Mouse (Mus musculus) myocyte (in vitro differentiated cells): ENCODE measurements around the gene Tspan14.
A peak's percentile ranks its signal among the peaks of the same experiment; 100 is the strongest.

Experiments used
- CEBPB ChIP-seq: IDR thresholded peaks from 2 replicates; pipeline ENCODE4 v1.6.1; 2011; ENCODE audit warnings: mild to moderate bottlenecking, moderate library complexity; ENCODE audit not compliant: poor library complexity, insufficient read depth, severe bottlenecking
- E2F4 ChIP-seq: IDR thresholded peaks from one replicate; pipeline ENCODE4 v1.6.1; 2011; ENCODE audit warnings: mild to moderate bottlenecking, control low read depth, moderate library complexity; ENCODE audit not compliant: insufficient read depth
- MAX ChIP-seq: IDR thresholded peaks from one replicate; pipeline ENCODE4 v1.6.1; 2011; ENCODE audit warnings: low read depth, mild to moderate bottlenecking, control low read depth
- MYOD1 ChIP-seq, 3 experiments: IDR thresholded peaks; one replicate each; pipeline ENCODE4 v1.6.1; 2011; ENCODE audit warnings: control low read depth in 2 of 3, low read depth in 2 of 3, mild to moderate bottlenecking in 2 of 3, moderate library complexity in 1 of 3; ENCODE audit not compliant: insufficient read length in 2 of 3, control insufficient read depth in 1 of 3
- POLR2A ChIP-seq: IDR thresholded peaks from one replicate; pipeline ENCODE4 v1.6.1; 2011; ENCODE audit warnings: low read depth, mild to moderate bottlenecking, control low read depth, moderate library complexity; ENCODE audit not compliant: insufficient read length
- POLR2AphosphoS2 ChIP-seq: IDR thresholded peaks from one replicate; pipeline ENCODE4 v1.6.1; 2011; ENCODE audit warnings: low read depth, control low read depth; ENCODE audit not compliant: insufficient read length
- SRF ChIP-seq: IDR thresholded peaks from one replicate; pipeline ENCODE4 v1.6.1; 2011; ENCODE audit warnings: low read depth; ENCODE audit not compliant: control insufficient read depth, insufficient read length
- TCF12 ChIP-seq: IDR thresholded peaks from one replicate; pipeline ENCODE4 v1.6.1; 2011; ENCODE audit warnings: mild to moderate bottlenecking, control low read depth; ENCODE audit not compliant: poor library complexity, insufficient read depth, severe bottlenecking
- USF1 ChIP-seq: IDR thresholded peaks from one replicate; pipeline ENCODE4 v1.6.1; 2011; ENCODE audit warnings: low read depth, mild to moderate bottlenecking, control low read depth, moderate library complexity

DNA sequence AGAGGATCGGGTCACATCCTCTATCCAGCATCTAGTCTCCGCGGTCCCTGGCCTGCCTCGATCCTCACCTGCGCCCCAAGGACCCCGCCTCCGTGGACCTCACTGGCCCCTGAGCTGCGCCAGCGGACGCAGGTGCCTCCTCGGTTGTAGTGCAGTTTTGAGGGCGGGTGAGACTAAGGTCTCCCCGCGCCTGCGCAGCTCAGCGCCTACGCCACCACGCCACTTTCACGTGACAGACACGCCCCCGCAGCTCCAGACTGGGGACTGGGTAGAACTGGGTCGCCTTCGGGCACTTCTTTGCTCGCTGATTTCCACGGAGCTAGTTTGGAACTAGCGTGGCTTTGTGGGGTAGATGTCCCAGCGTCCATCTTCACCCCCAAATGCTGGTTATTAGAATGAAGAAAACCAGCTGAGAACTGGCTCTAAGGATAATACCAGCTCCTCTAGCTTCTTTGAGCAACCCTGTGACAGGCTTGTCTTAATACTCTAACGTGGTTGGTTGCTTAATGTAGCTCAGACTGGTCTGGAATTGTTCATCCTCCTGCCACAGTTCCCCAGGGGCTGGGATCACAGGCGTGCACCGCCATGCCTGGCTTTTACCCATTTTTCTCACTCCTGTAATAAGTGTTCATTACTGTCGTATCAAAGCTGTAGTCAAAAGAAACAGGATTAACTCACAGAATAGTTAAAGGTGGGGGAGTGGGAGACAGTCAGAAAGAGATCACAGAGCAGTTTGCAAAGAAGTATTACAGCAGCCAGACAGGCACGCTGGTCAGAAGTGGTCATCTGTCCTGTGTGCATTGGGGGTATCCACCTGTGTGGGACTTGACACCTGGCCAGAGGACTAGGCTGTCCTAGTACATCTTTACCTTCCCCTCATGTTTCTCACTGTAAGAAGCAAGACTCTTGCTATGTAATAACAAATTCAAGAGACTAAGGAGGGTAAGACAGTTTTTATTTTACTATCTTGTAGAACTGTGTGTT is 47.3 kb upstream of the Tspan14 start, which contains the start of gene Fam213a:
- TF ChIP-seq USF1, result peak; percentile 41
- TF ChIP-seq POLR2A, result peak; percentile 40
- peak in 1 of 3 experiments; percentile 21 for TF ChIP-seq MYOD1 (IDR thresholded peaks at IDR 0.05; ENCODE audit: control insufficient read depth in 1 of 3, insufficient read length in 2 of 3, low read depth in 2 of 3)
- no peak for TF ChIP-seq POLR2AphosphoS2
- TF ChIP-seq TCF12, result no peak
- TF ChIP-seq MAX, result no peak
- TF ChIP-seq CEBPB, result no peak
- no peak for TF ChIP-seq E2F4
- TF ChIP-seq SRF, result no peak
